Mouse (Mus musculus) liver, embryonic 13.5 days (tissue): ENCODE measurements around the gene Dnaaf1. TPM values are rescaled to one million over a fixed set of nuclear protein-coding genes. Genes with fewer than 3 reads are reported as not detected.

Source experiments
- ATAC-seq: fragments of 200-750 bp; cut with Nextera tagmentation; 2 replicates; pipeline ENCODE4 v1.8.0; 2017; ENCODE audit warnings: low read depth, mild to moderate bottlenecking, moderate number of reproducible peaks, moderate library complexity
- DNase-seq: peaks from one replicate; pipeline ENCODE4 v3.0.0; 2022
- H3K27ac ChIP-seq: fragments of 300-500 bp; sonication (generic); 2 replicates; pipeline ENCODE4 v1.5.1; 2015; ENCODE audit warnings: moderate library complexity, mild to moderate bottlenecking, inconsistent platforms
- H3K27me3 ChIP-seq: fragments of 300-500 bp; sonication (generic); 2 replicates; pipeline ENCODE4 v1.6.1; 2015; ENCODE audit warnings: mild to moderate bottlenecking, inconsistent platforms
- H3K36me3 ChIP-seq: fragments of 300-500 bp; sonication (generic); 2 replicates; pipeline ENCODE4 v1.6.1; 2015; ENCODE audit warnings: mild to moderate bottlenecking, inconsistent platforms
- H3K4me1 ChIP-seq: fragments of 300-500 bp; sonication (generic); replicated peaks from 2 replicates; pipeline ENCODE4 v1.6.1; 2015; ENCODE audit warnings: inconsistent platforms
- H3K4me2 ChIP-seq: fragments of 300-500 bp; sonication (generic); 2 replicates; pipeline ENCODE4 v1.6.1; 2015; ENCODE audit warnings: inconsistent platforms, mild to moderate bottlenecking, moderate library complexity
- H3K4me3 ChIP-seq: fragments of 300-500 bp; sonication (generic); replicated peaks from 2 replicates; pipeline ENCODE4 v1.5.1; 2015; ENCODE audit warnings: mild to moderate bottlenecking, inconsistent platforms
- H3K9ac ChIP-seq: fragments of 300-500 bp; sonication (generic); 2 replicates; pipeline ENCODE4 v1.6.1; 2015; ENCODE audit warnings: mild to moderate bottlenecking, inconsistent platforms
- H3K9me3 ChIP-seq: fragments of 300-500 bp; sonication (generic); replicated peaks from 2 replicates; pipeline ENCODE4 v1.6.1; 2016; ENCODE audit warnings: inconsistent platforms
- WGBS: fragments of 180-500 bp; shearing (Covaris S2); methylation state at CpG from one replicate; pipeline ENCODE4 v1.1.7; 2015; ENCODE audit not compliant: insufficient replicate concordance; 5-methylcytosine and 5-hydroxymethylcytosine counted together
- polyA plus RNA-seq: library from polyadenylated mRNA; unstranded; fragments of >200 nt; fragmentation: Nextera tagmentation; extraction: Ambion mirVana; gene quantifications from 2 replicates; pipeline ENCODE4 v1.2.1, GENCODE M21; 2015

Dnaaf1 gene
- polyA plus RNA-seq, 1 experiment from 2014 or later = 0.07 TPM

- no peak overlapping the region for H3K4me3 ChIP-seq
- H3K27ac ChIP-seq = no peak overlapping the region
- WGBS = 75% methylated on average over 4 of the region's 4 CpGs
- no peak overlapping the region for H3K9ac ChIP-seq
- DNase-seq (no peak), ATAC-seq (no peak)
- peaks cover 13% of the 10 kb centered on the region for H3K27me3 ChIP-seq
- H3K4me2 ChIP-seq = no peak overlapping the region
- H3K9me3 ChIP-seq = no peaks in the 10 kb centered on the region
- peaks cover 57% of the 10 kb centered on the region for H3K4me1 ChIP-seq
- peaks cover 4% of the 10 kb centered on the region for H3K36me3 ChIP-seq
Measured at GRCm38 (mm10) chr8:119572411-119572810, 2.6 kb upstream of the Dnaaf1 start.

DNA sequence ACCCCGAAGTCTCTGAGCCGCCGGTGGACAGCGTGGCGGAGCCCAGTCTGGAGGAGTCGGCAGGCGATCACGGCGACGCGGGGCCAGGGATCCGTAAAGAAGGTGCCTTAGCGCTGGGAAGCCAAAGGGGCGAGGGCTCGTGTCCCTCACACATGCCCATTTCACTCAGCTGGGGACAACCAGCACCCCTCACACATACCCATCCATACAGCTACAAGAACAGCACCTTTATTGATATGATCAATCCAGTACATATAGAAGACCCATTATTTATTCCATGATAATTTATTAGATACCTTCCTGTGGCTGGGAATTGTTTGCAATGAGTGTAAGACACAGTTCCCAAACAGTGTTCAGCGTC, 311 bp downstream of the Dnaaf1 start:
- peaks cover 15% of the 10 kb centered on the region for H3K27me3 ChIP-seq
- DNase-seq (no peak), ATAC-seq (no peak; the same call in 1 of the 2 replicates)
- peak overlapping the region; percentile 80 for H3K9ac ChIP-seq
- H3K4me3 ChIP-seq = peak overlapping the region; percentile 83
- WGBS = 2% methylated on average over 16 of the region's 16 CpGs
- peak overlapping the region; percentile 95 for H3K4me2 ChIP-seq
- H3K36me3 ChIP-seq = no peaks in the 10 kb centered on the region
- H3K27ac ChIP-seq = no peak overlapping the region
- no peaks in the 10 kb centered on the region for H3K9me3 ChIP-seq
- H3K4me1 ChIP-seq = peaks cover 71% of the 10 kb centered on the region

GRCm38 (mm10) chr8:119579096-119579495, 4.1 kb downstream of the Dnaaf1 start:
- Histone ChIP-seq H3K9me3 (no peaks in the 10 kb centered on the region), H3K27ac (no peak overlapping the region), H3K36me3 (no peaks in the 10 kb centered on the region), H3K4me2 (no peak overlapping the region), H3K27me3 (peaks cover 15% of the 10 kb centered on the region), H3K9ac (no peak overlapping the region), H3K4me3 (no peak overlapping the region), H3K4me1 (peaks cover 62% of the 10 kb centered on the region)
- ATAC-seq (no peak), DNase-seq (no peak)
- 47% methylated on average over 13 of the region's 13 CpGs for WGBS

DNA sequence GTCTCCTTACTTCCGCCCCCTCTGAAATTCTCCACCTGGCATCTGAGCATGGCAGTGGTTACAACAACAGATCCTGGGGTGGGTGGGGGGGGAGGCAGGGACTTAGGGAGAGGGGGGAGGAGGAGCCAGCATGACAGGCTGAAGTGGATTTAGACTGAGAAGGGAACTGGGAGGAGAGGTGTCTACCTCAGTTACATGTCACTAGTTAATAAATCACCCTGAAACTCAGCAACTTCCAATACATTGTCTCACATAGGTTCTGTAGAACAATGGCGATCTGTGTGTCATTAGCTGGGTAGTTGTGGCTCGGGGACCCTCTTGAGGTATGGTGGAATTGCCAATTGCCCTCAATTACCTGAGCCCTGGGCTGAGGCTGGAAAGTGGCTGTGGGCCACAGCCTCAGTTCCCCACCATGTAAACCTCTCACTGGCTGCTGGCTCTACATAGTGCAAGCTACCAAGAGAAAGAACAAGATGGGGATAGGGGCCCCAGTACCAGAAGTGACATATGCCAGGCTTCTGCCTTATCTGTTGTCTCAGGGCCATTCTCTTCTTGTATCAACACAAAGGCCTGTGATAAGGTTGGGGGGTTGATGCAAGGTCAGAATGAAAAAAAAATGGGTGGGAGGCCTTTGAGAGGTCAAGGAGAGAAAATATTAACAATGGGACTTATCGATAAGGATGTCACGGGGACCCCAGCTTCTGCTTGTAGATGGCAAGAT, 5.6 kb downstream of the Dnaaf1 start:
- peak; percentile 82 for ATAC-seq
- Histone ChIP-seq H3K27me3 (peaks cover 15% of the 10 kb centered on the region), H3K4me1 (peaks cover 64% of the 10 kb centered on the region), H3K27ac (peak overlapping the region; percentile 74), H3K4me2 (peak overlapping the region; percentile 47), H3K4me3 (no peak overlapping the region; the same call in 1 of the 2 replicates), H3K36me3 (no peaks in the 10 kb centered on the region), H3K9me3 (no peaks in the 10 kb centered on the region), H3K9ac (peak overlapping the region; percentile 22; the same call in 1 of the 2 replicates)
- no peak for DNase-seq
- 34% methylated on average over 5 of the region's 5 CpGs for WGBS

GRCm38 (mm10) chr8:119585901-119586300, 10.9 kb downstream of the Dnaaf1 start:
- peak; percentile 45; the same call in 1 of the 2 replicates for ATAC-seq
- H3K4me1 ChIP-seq = peaks cover 55% of the 10 kb centered on the region
- DNase-seq = no peak
- no peaks in the 10 kb centered on the region for H3K9me3 ChIP-seq
- H3K4me2 ChIP-seq = peak overlapping the region; percentile 72
- WGBS = 13% methylated on average over 24 of the region's 24 CpGs
- peak overlapping the region; percentile 68 for H3K9ac ChIP-seq
- H3K27ac ChIP-seq = no peak overlapping the region
- H3K27me3 ChIP-seq = no peaks in the 10 kb centered on the region
- no peaks in the 10 kb centered on the region for H3K36me3 ChIP-seq
- H3K4me3 ChIP-seq = peak overlapping the region; percentile 52

GRCm38 (mm10) chr8:119588321-119588720, 13.3 kb downstream of the Dnaaf1 start:
- peaks cover 38% of the 10 kb centered on the region for H3K4me1 ChIP-seq
- no peak overlapping the region for H3K27ac ChIP-seq
- no peak overlapping the region for H3K4me2 ChIP-seq
- no peaks in the 10 kb centered on the region for H3K36me3 ChIP-seq
- no peaks in the 10 kb centered on the region for H3K9me3 ChIP-seq
- DNase-seq (no peak), ATAC-seq (no peak)
- no peak overlapping the region for H3K4me3 ChIP-seq
- no peaks in the 10 kb centered on the region for H3K27me3 ChIP-seq
- WGBS = 63% methylated on average over 4 of the region's 4 CpGs
- H3K9ac ChIP-seq = no peak overlapping the region

DNA sequence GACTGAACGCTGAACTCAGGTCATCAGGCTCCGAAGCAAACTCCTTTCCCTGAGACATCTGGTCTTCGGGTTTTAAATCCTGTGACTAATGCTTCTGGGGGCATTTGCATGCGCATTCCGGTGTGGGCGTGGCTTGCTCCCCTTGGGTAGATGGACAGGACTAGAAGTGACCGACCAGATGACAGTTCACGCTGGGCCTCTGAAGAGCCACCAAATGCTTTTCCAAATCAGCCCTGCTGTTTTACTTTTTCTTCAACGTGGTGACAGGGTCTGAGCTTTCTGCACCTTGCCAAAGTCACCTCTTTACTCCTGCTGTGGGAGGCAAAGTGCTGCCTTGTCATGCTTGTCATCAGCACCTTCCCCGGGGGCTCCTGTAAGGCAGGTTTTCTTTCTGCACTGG, 13.8 kb downstream of the Dnaaf1 start:
- no peak overlapping the region for H3K9ac ChIP-seq
- peaks cover 38% of the 10 kb centered on the region for H3K4me1 ChIP-seq
- ATAC-seq (no peak), DNase-seq (no peak)
- no peak overlapping the region for H3K27ac ChIP-seq
- whole genome bisulfite sequencing = 46% methylated on average over 10 of the region's 10 CpGs
- no peaks in the 10 kb centered on the region for H3K9me3 ChIP-seq
- no peaks in the 10 kb centered on the region for H3K27me3 ChIP-seq
- H3K4me3 ChIP-seq = no peak overlapping the region
- H3K4me2 ChIP-seq = no peak overlapping the region
- no peaks in the 10 kb centered on the region for H3K36me3 ChIP-seq

- H3K9ac ChIP-seq = no peak overlapping the region
- H3K4me3 ChIP-seq = no peak overlapping the region
- no peaks in the 10 kb centered on the region for H3K36me3 ChIP-seq
- no peaks in the 10 kb centered on the region for H3K27me3 ChIP-seq
- H3K9me3 ChIP-seq = no peaks in the 10 kb centered on the region
- ATAC-seq (no peak), DNase-seq (no peak)
- peaks cover 28% of the 10 kb centered on the region for H3K4me1 ChIP-seq
- H3K27ac ChIP-seq = no peak overlapping the region
- H3K4me2 ChIP-seq = no peak overlapping the region
- 64% methylated on average over 14 of the region's 14 CpGs for WGBS
Measured at GRCm38 (mm10) chr8:119590348-119590747, 15.3 kb downstream of the Dnaaf1 start.

DNA sequence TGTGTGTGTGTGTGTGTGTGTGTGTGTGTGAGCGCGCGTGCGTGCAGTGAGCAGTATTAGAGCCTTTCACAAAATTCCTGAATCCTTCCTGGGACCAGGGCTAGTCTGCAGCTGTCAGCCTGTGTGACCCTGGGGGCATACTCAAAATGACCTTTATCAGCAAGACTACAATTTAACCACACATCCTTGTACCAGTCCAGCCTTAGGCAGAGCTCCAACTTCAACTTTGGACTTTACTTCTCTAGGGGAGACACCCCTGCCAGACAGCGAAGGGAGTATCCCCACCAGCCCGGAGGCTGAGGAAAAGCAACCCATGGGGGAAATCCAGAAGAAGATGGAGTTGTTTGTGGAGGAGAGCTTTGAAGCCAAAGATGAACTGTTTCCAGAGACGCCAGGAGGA, 16.4 kb downstream of the Dnaaf1 start:
- H3K4me2 ChIP-seq = no peak overlapping the region
- no peak for DNase-seq
- H3K27me3 ChIP-seq = no peaks in the 10 kb centered on the region
- peaks cover 21% of the 10 kb centered on the region for H3K4me1 ChIP-seq
- no peak overlapping the region for H3K27ac ChIP-seq
- no peaks in the 10 kb centered on the region for H3K9me3 ChIP-seq
- no peak overlapping the region for H3K9ac ChIP-seq
- ATAC-seq = no peak
- no peaks in the 10 kb centered on the region for H3K36me3 ChIP-seq
- 86% methylated on average over 7 of the region's 7 CpGs for WGBS
- H3K4me3 ChIP-seq = no peak overlapping the region

DNA sequence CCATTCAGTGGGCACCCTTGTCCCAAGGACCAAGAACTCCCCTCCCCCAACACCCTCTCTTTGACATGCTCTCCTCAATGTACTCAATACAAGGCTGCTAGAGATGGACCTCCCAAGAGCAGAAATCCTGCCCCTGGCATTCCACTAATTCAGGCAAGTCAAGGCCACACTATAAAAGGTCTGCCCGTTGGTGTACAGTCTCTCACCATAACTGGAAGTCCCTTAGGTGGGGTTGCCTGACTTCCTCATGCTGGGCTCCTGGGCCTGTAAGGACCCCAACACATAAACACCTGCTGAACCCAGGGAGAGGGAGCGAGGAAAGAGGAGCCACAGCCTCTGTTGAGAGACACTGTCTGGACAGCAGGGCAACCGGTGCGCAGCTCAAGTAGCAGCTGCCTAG, 28.7 kb downstream of the Dnaaf1 start:
- Histone ChIP-seq H3K9me3 (no peaks in the 10 kb centered on the region), H3K9ac (peak overlapping the region; percentile 85), H3K4me1 (peaks cover 17% of the 10 kb centered on the region), H3K36me3 (peaks cover 43% of the 10 kb centered on the region), H3K27ac (peak overlapping the region; percentile 72; the same call in 1 of the 2 replicates), H3K4me3 (peak overlapping the region; percentile 78), H3K4me2 (peak overlapping the region; percentile 85), H3K27me3 (no peaks in the 10 kb centered on the region)
- ATAC-seq (no peak), DNase-seq (no peak)
- 81% methylated on average over 4 of the region's 4 CpGs for WGBS

GRCm38 (mm10) chr8:119604398-119604803, 29.4 kb downstream of the Dnaaf1 start:
- peak overlapping the region; percentile 78 for H3K4me3 ChIP-seq
- H3K36me3 ChIP-seq = peaks cover 36% of the 10 kb centered on the region
- no peaks in the 10 kb centered on the region for H3K27me3 ChIP-seq
- peak overlapping the region; percentile 85 for H3K4me2 ChIP-seq
- peak overlapping the region; percentile 85 for H3K9ac ChIP-seq
- 0 out of 2 replicates have a peak, but pooled peaks cover 4% of the 10 kb centered on the region for H3K9me3 ChIP-seq
- H3K27ac ChIP-seq = peak overlapping the region; percentile 72
- ATAC-seq (peak; percentile 80), DNase-seq (peak; percentile 38)
- 5% methylated on average over 12 of the region's 12 CpGs for WGBS
- H3K4me1 ChIP-seq = peaks cover 17% of the 10 kb centered on the region

DNA sequence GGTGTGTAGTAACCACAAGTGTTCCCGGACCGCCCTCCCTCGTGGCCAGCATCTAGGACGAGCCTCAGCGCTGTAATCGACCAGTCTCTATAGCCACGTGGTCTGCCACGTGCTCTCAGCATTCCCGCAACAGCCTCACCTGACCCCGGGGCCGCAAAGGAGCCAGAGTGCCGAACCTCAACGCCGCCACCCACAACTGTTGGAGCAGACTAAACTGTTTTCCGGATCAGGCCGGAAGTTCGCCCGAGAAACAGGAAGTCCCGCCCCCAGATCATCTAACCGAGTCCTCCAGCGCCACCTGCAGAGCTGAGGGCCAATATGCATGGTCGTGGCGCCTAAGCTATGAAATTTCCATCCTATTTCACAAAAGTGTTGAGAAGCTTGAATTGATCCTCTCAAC, 30.0 kb downstream of the Dnaaf1 start, which contains the start of gene Taf1c:
Gene Taf1c, minus strand, starts transcription at position 227 of the 400 bp plus-strand sequence.
- peak within 1 kb of the TSS; percentile 85 for H3K4me2 ChIP-seq
- H3K36me3 ChIP-seq = peaks cover 30% of the 10 kb centered on the region
- WGBS = under 1% methylated on average over 23 of the region's 23 CpGs
- peak within 1 kb of the TSS; percentile 72 for H3K27ac ChIP-seq
- DNase-seq (peak; percentile 87), ATAC-seq (peak; percentile 82)
- peak within 1 kb of the TSS; percentile 85 for H3K9ac ChIP-seq
- peaks cover 17% of the 10 kb centered on the region for H3K4me1 ChIP-seq
- no peaks in the 10 kb centered on the region for H3K27me3 ChIP-seq
- H3K4me3 ChIP-seq = peak within 1 kb of the TSS; percentile 78
- H3K9me3 ChIP-seq = 0 out of 2 replicates have a peak, but pooled peaks cover 4% of the 10 kb centered on the region
